ENCODE assay signal across 21 mouse cellular contexts in the genomic region with DNA sequence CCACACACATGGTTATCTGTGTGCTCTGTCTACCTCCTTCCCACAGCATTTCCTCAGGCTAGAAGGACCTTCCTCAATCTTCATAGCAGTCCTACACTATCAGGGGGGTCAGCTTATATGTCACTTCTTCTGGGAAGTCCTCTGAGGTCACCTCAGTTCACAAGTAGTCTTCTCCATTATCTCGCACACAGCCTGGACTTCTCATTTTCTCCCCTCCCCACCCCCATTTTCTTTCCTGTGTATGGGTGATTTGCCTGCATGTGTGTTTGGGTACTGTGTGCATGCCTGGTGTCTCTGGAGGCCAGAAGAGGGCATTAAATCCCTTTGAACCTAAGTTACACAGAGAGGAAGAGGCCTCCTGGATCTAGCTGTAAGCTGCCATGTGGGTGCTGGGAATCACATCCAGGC. TPM values are rescaled to one million over a fixed set of nuclear protein-coding genes. Genes with fewer than 3 reads are reported as not detected.
DNase-seq lines count a peak whose midpoint lies in the region; ATAC-seq and TF ChIP-seq lines count a peak whose summit lies in the region.
"Had no signal": no experiment of that assay in that cellular context is flagged by ENCODE, and none has a peak within 500 bp of the region (broad histone marks: within the 10 kb centered on the region; RNA-seq: fewer than 3 reads in every experiment).

No protein-coding gene starts in this region.

- no peak for TF ChIP-seq POLR2A in lung, adult 2 months (IDR thresholded peaks at IDR 0.05; ENCODE audit: borderline replicate concordance, extremely low read depth, low read depth, low read length)
- TF ChIP-seq POLR2A in kidney, adult 2 months (IDR thresholded peaks at IDR 0.05; ENCODE audit: low read depth, low read length): no peak

- WGBS in lung, postnatal 0 days: 55% methylated on average over 1 of the region's 1 CpGs
- WGBS in lung, adult 2 months: 64% methylated on average over 1 of the region's 1 CpGs
- 26% methylated on average over 1 of the region's 1 CpGs for WGBS in liver, embryonic 13.5 days (ENCODE audit: insufficient replicate concordance)
- 88% methylated on average over 1 of the region's 1 CpGs for WGBS in kidney, adult 2 months

- peak; percentile 19 for DNase-seq in lung, postnatal 0 days (ENCODE audit: low spot score)
- no peak for DNase-seq in lung, adult 2 months
- DNase-seq in MEL-GATA-1-ER (ENCODE audit: extremely low read depth, low read depth): peak; percentile 85
- no peak for DNase-seq in liver, embryonic 13.5 days
- DNase-seq in kidney, adult 2 months: no peak
- no peak for DNase-seq in urinary bladder, postnatal 25 days (ENCODE audit: low spot score)
- DNase-seq in layer of hippocampus, adult 2 months (ENCODE audit: low spot score in 2 of 2): no peak
- DNase-seq: adrenal gland, postnatal 25 days; cerebellum, adult 9-11 months; embryo, embryonic 11 days; gastrocnemius, postnatal 10 days; heart, adult 2 months; lung, postnatal 10 days; midbrain, embryonic 14.5 days had no signal

- no peaks in the 10 kb centered on the region for H3K9me3 ChIP-seq in lung, postnatal 0 days (ENCODE audit: low read length)
- H3K9me3 ChIP-seq in liver, embryonic 13.5 days (replicated peaks): no peaks in the 10 kb centered on the region
- H3K9me3 ChIP-seq: intestine, embryonic 15.5 days; limb, embryonic 12.5 days had no signal

- no peaks in the 10 kb centered on the region for H3K27me3 ChIP-seq in lung, postnatal 0 days (replicated peaks; ENCODE audit: insufficient read depth, low read length)
- no peaks in the 10 kb centered on the region for H3K27me3 ChIP-seq in liver, embryonic 13.5 days
- H3K27me3 ChIP-seq in kidney, adult 2 months (replicated peaks; ENCODE audit: control insufficient read depth, insufficient read depth, low read length): no peaks in the 10 kb centered on the region
- H3K27me3 ChIP-seq: intestine, embryonic 15.5 days; limb, embryonic 12.5 days; Patski had no signal

- H3K9ac ChIP-seq in lung, postnatal 0 days (replicated peaks; ENCODE audit: low read depth): no peak overlapping the region
- no peak overlapping the region for H3K9ac ChIP-seq in liver, embryonic 13.5 days
- H3K9ac ChIP-seq: hindbrain, embryonic 14.5 days; intestine, embryonic 15.5 days; limb, embryonic 12.5 days had no signal

- no peak for TF ChIP-seq CTCF in lung, postnatal 0 days (IDR thresholded peaks at IDR 0.05)
- TF ChIP-seq CTCF in lung, adult 2 months (IDR thresholded peaks at IDR 0.05; ENCODE audit: insufficient read depth, low read length): no peak
- TF ChIP-seq CTCF in kidney, adult 2 months (conservative IDR thresholded peaks at IDR 0.05; ENCODE audit: insufficient read depth, insufficient read length, low read depth, low read length): no peak
- no peak for TF ChIP-seq CTCF in layer of hippocampus, adult 2 months (conservative IDR thresholded peaks at IDR 0.05)

- no peak overlapping the region for H3K4me2 ChIP-seq in lung, postnatal 0 days (replicated peaks; ENCODE audit: low read depth, low read length)
- 0 out of 2 replicates have a peak overlapping the region, but pooled peaks have one; percentile 12 for H3K4me2 ChIP-seq in liver, embryonic 13.5 days
- H3K4me2 ChIP-seq: hindbrain, embryonic 14.5 days; intestine, embryonic 15.5 days; limb, embryonic 12.5 days had no signal

- H3K4me3 ChIP-seq in lung, postnatal 0 days (ENCODE audit: low read depth, low read length): no peak overlapping the region
- H3K4me3 ChIP-seq in lung, adult 2 months (replicated peaks; ENCODE audit: extremely low read depth, low read depth, low read length): no peak overlapping the region
- no peak overlapping the region for H3K4me3 ChIP-seq in liver, embryonic 13.5 days (replicated peaks)
- H3K4me3 ChIP-seq in kidney, adult 2 months (ENCODE audit: insufficient read depth, low read depth, low read length): no peak overlapping the region
- no peak overlapping the region for H3K4me3 ChIP-seq in layer of hippocampus, adult 2 months
- H3K4me3 ChIP-seq: heart, adult 2 months; intestine, embryonic 15.5 days; limb, embryonic 12.5 days had no signal

- TF ChIP-seq EP300 in lung, postnatal 0 days (IDR thresholded peaks at IDR 0.05): no peak

- ATAC-seq in lung, postnatal 0 days: no peak; the same call in 1 of the 2 replicates
- ATAC-seq in liver, embryonic 13.5 days (ENCODE audit: low read depth): peak; percentile 26; the same call in 1 of the 2 replicates
- peak; percentile 41 for ATAC-seq in monocyte, adult 5-6 weeks (replicated peaks; ENCODE audit: insufficient number of reproducible peaks, low FRiP score, low TSS enrichment, poor library complexity, severe bottlenecking)
- ATAC-seq: activated CD4-positive, CD25-positive, alpha-beta regulatory T cell, adult 4 months; intestine, embryonic 15.5 days; Patski had no signal

- no peaks in the 10 kb centered on the region for H3K36me3 ChIP-seq in lung, postnatal 0 days (ENCODE audit: insufficient read depth, low read length)
- no peaks in the 10 kb centered on the region for H3K36me3 ChIP-seq in liver, embryonic 13.5 days
- H3K36me3 ChIP-seq in kidney, adult 2 months (ENCODE audit: control insufficient read depth, insufficient read depth, low read length): no peaks in the 10 kb centered on the region
- H3K36me3 ChIP-seq: intestine, embryonic 15.5 days; limb, embryonic 12.5 days had no signal

- no peak overlapping the region for H3K27ac ChIP-seq in lung, postnatal 0 days (ENCODE audit: low read length)
- no peak overlapping the region for H3K27ac ChIP-seq in liver, embryonic 13.5 days
- no peak overlapping the region for H3K27ac ChIP-seq in kidney, adult 2 months (ENCODE audit: insufficient read depth, low read depth, low read length)
- H3K27ac ChIP-seq in layer of hippocampus, adult 2 months: no peak overlapping the region
- H3K27ac ChIP-seq: heart, adult 2 months; hindbrain, embryonic 14.5 days; intestine, embryonic 15.5 days; limb, embryonic 12.5 days had no signal

- H3K4me1 ChIP-seq in lung, postnatal 0 days (ENCODE audit: insufficient read depth, low read depth, low read length): no peaks in the 10 kb centered on the region
- H3K4me1 ChIP-seq in lung, adult 2 months (ENCODE audit: control insufficient read depth, insufficient read depth, low read length): no peaks in the 10 kb centered on the region
- peaks cover 18% of the 10 kb centered on the region for H3K4me1 ChIP-seq in liver, embryonic 13.5 days (replicated peaks)
- no peaks in the 10 kb centered on the region for H3K4me1 ChIP-seq in kidney, adult 2 months (ENCODE audit: control insufficient read depth, insufficient read depth, low read length)
- H3K4me1 ChIP-seq: intestine, embryonic 15.5 days; limb, embryonic 12.5 days had no signal

RNA-seq across cellular contexts. Expression of a gene that starts 1.9 kb away (rescaled TPM):
- polyA plus RNA-seq in lung, postnatal 0 days (2015; fragmentation: Nextera tagmentation; extraction: Ambion mirVana): 5.2 and 5.5 TPM in 2 replicates
- 7.8 and 11.3 TPM in 2 replicates for polyA plus RNA-seq in lung, adult 2 months (2012; rRNA removed)
- 3.5 and 4.1 TPM in 2 replicates for polyA plus RNA-seq in liver, embryonic 13.5 days (2015; fragmentation: Nextera tagmentation; extraction: Ambion mirVana)
- 191 to 299 TPM (median 267 TPM) in 3 replicates for total RNA-seq in monocyte, adult 5-6 weeks (2017)
- polyA plus RNA-seq in kidney, adult 2 months (2012; rRNA removed): 1.2 and 2.6 TPM in 2 replicates
- under 1 TPM; 0.27 to 0.44 TPM for total RNA-seq in layer of hippocampus, adult 2 months (2021)
- total RNA-seq: layer of hippocampus, adult 18-20 months had no signal
- polyA plus RNA-seq: Patski had no signal

RNA-seq across cellular contexts. Expression of a gene that starts 17.9 kb away (rescaled TPM):
- polyA plus RNA-seq in lung, postnatal 0 days (2015; fragmentation: Nextera tagmentation; extraction: Ambion mirVana): 60.8 and 71.3 TPM in 2 replicates
- 26.5 and 28.4 TPM in 2 replicates for polyA plus RNA-seq in lung, adult 2 months (2012; rRNA removed)
- polyA plus RNA-seq in liver, embryonic 13.5 days (2015; fragmentation: Nextera tagmentation; extraction: Ambion mirVana): 36.9 and 38.5 TPM in 2 replicates
- total RNA-seq in monocyte, adult 5-6 weeks (2017): 3.2 to 6.6 TPM (median 6.3 TPM) in 3 replicates
- polyA plus RNA-seq in kidney, adult 2 months (2012; rRNA removed): 47.7 and 50.5 TPM in 2 replicates
- 10 to 100 TPM; 13.5 to 15.5 TPM for total RNA-seq in layer of hippocampus, adult 2 months (2021)

RNA-seq across cellular contexts. Expression of a gene that starts 18.8 kb away (rescaled TPM):
- 10.8 and 12.2 TPM in 2 replicates for polyA plus RNA-seq in lung, postnatal 0 days (2015; fragmentation: Nextera tagmentation; extraction: Ambion mirVana)
- 73.3 and 85.3 TPM in 2 replicates for polyA plus RNA-seq in lung, adult 2 months (2012; rRNA removed)
- 15.5 and 16.9 TPM in 2 replicates for polyA plus RNA-seq in liver, embryonic 13.5 days (2015; fragmentation: Nextera tagmentation; extraction: Ambion mirVana)
- 13.5 to 23.0 TPM (median 17.2 TPM) in 3 replicates for total RNA-seq in monocyte, adult 5-6 weeks (2017)
- 47.7 and 54.6 TPM in 2 replicates for polyA plus RNA-seq in kidney, adult 2 months (2012; rRNA removed)
- total RNA-seq in layer of hippocampus, adult 2 months (2021): 10 to 100 TPM; 75.9 to 85.6 TPM

Comparison
In these comparisons a context has a peak if more than half of its experiments do, and no peak if none do; other contexts are left out.
1. DNase-seq: peak in lung, postnatal 0 days (single experiment) and MEL-GATA-1-ER (single experiment); none in lung, adult 2 months (single experiment), liver, embryonic 13.5 days (single experiment), kidney, adult 2 months (single experiment), urinary bladder, postnatal 25 days (single experiment) and layer of hippocampus, adult 2 months (0 of 2).